Mouse (Mus musculus): ENCODE results near the gene Clip3. TPM values are rescaled to one million over a fixed set of nuclear protein-coding genes. Genes with fewer than 3 reads are reported as not detected.

Clip3 gene
- polyA plus RNA-seq, 1 experiment from 2014 or later, result 0.90 TPM

GRCm38 (mm10) chr7:30320946-30321345 lies 29.4 kb downstream of the Clip3 start:
- WGBS (ENCODE audit: insufficient replicate concordance), result 62% methylated on average over 2 of the region's 2 CpGs
- Histone ChIP-seq H3K4me1 (ENCODE audit: control insufficient read depth, low read depth, low read length) (peaks cover 19% of the 10 kb centered on the region), H3K4me3 (ENCODE audit: low read depth, low read length) (peak overlapping the region; percentile 74; the same call in 1 of the 2 replicates), H3K9ac (ENCODE audit: low read depth, low read length) (no peak overlapping the region; the same call in 1 of the 2 replicates), H3K36me3 (ENCODE audit: control insufficient read depth, insufficient read depth) (no peaks in the 10 kb centered on the region), H3K27me3 (ENCODE audit: control insufficient read depth, insufficient read depth, low read depth, low read length) (no peaks in the 10 kb centered on the region), H3K9me3 (replicated peaks; ENCODE audit: control insufficient read depth, low read length) (no peaks in the 10 kb centered on the region), H3K27ac (ENCODE audit: low read length) (peak overlapping the region; percentile 71; the same call in 1 of the 2 replicates), H3K4me2 (ENCODE audit: low read depth, low read length) (peak overlapping the region; percentile 78)
- ATAC-seq (ENCODE audit: low read depth), result no peak

GRCm38 (mm10) chr7:30321539-30322284 lies 30.2 kb downstream of the Clip3 start, which contains the start of gene E130208F15Rik:
E130208F15Rik (plus strand) TSS chr7:30321740.
- Histone ChIP-seq H3K9ac (ENCODE audit: low read depth, low read length) (peak within 1 kb of the TSS; percentile 76), H3K4me3 (ENCODE audit: low read depth, low read length) (peak within 1 kb of the TSS; percentile 74), H3K27me3 (ENCODE audit: control insufficient read depth, insufficient read depth, low read depth, low read length) (no peaks in the 10 kb centered on the region), H3K36me3 (ENCODE audit: control insufficient read depth, insufficient read depth) (no peaks in the 10 kb centered on the region), H3K9me3 (replicated peaks; ENCODE audit: control insufficient read depth, low read length) (no peaks in the 10 kb centered on the region), H3K27ac (ENCODE audit: low read length) (peak within 1 kb of the TSS; percentile 80), H3K4me1 (ENCODE audit: control insufficient read depth, low read depth, low read length) (peaks cover 19% of the 10 kb centered on the region), H3K4me2 (ENCODE audit: low read depth, low read length) (peak within 1 kb of the TSS; percentile 78)
- ATAC-seq (ENCODE audit: low read depth), result peak; percentile 52
- under 1% methylated on average over 63 of the region's 63 CpGs for WGBS (ENCODE audit: insufficient replicate concordance)

- H3K27me3 ChIP-seq (ENCODE audit: control insufficient read depth, insufficient read depth, low read depth, low read length), result no peaks in the 10 kb centered on the region
- H3K4me1 ChIP-seq (ENCODE audit: control insufficient read depth, low read depth, low read length), result peaks cover 19% of the 10 kb centered on the region
- peak; percentile 98 for ATAC-seq (ENCODE audit: low read depth)
- H3K9me3 ChIP-seq (replicated peaks; ENCODE audit: control insufficient read depth, low read length), result no peaks in the 10 kb centered on the region
- H3K4me3 ChIP-seq (ENCODE audit: low read depth, low read length), result peak overlapping the region; percentile 74
- peak overlapping the region; percentile 76 for H3K9ac ChIP-seq (ENCODE audit: low read depth, low read length)
- H3K36me3 ChIP-seq (ENCODE audit: control insufficient read depth, insufficient read depth), result no peaks in the 10 kb centered on the region
- H3K4me2 ChIP-seq (ENCODE audit: low read depth, low read length), result peak overlapping the region; percentile 78
- under 1% methylated on average over 20 of the region's 20 CpGs for WGBS (ENCODE audit: insufficient replicate concordance)
- peak overlapping the region; percentile 80 for H3K27ac ChIP-seq (ENCODE audit: low read length)
Measured at GRCm38 (mm10) chr7:30322285-30322667, 30.7 kb downstream of the Clip3 start.

DNA sequence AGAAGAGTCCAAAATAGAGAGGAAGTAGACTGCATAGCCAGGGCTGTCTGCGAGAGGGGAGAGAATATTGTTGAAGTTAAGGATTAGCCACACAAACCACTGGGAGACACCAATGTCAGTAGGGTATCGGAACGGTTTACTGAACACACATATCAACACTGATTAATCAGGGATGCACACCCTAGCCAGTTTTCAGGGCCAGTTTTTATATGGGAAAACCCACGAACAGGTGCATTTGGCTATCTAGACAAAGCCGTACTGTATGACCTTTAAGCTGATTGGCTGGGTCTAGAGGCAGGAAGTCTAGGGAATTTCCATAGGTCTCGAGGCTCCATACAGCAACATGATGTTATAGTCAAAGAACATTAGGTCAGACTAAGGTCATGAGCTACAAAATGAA lies 31.3 kb downstream of the Clip3 start:
- Histone ChIP-seq H3K36me3 (ENCODE audit: control insufficient read depth, insufficient read depth) (no peaks in the 10 kb centered on the region), H3K27ac (ENCODE audit: low read length) (peak overlapping the region; percentile 80), H3K4me2 (ENCODE audit: low read depth, low read length) (peak overlapping the region; percentile 78), H3K9me3 (replicated peaks; ENCODE audit: control insufficient read depth, low read length) (no peaks in the 10 kb centered on the region), H3K4me1 (ENCODE audit: control insufficient read depth, low read depth, low read length) (peaks cover 19% of the 10 kb centered on the region), H3K4me3 (ENCODE audit: low read depth, low read length) (peak overlapping the region; percentile 74), H3K9ac (ENCODE audit: low read depth, low read length) (peak overlapping the region; percentile 68), H3K27me3 (ENCODE audit: control insufficient read depth, insufficient read depth, low read depth, low read length) (no peaks in the 10 kb centered on the region)
- WGBS (ENCODE audit: insufficient replicate concordance), result 7% methylated on average over 6 of the region's 6 CpGs
- ATAC-seq (ENCODE audit: low read depth), result no peak

GRCm38 (mm10) chr7:30323795-30324194 lies 32.3 kb downstream of the Clip3 start, which contains the start of gene Sdhaf1:
Sdhaf1 (minus strand) TSS chr7:30323895.
- WGBS (ENCODE audit: insufficient replicate concordance), result 61% methylated on average over 3 of the region's 3 CpGs
- H3K4me3 ChIP-seq (ENCODE audit: low read depth, low read length), result peak within 1 kb of the TSS; percentile 74
- ATAC-seq (ENCODE audit: low read depth), result no peak

DNA sequence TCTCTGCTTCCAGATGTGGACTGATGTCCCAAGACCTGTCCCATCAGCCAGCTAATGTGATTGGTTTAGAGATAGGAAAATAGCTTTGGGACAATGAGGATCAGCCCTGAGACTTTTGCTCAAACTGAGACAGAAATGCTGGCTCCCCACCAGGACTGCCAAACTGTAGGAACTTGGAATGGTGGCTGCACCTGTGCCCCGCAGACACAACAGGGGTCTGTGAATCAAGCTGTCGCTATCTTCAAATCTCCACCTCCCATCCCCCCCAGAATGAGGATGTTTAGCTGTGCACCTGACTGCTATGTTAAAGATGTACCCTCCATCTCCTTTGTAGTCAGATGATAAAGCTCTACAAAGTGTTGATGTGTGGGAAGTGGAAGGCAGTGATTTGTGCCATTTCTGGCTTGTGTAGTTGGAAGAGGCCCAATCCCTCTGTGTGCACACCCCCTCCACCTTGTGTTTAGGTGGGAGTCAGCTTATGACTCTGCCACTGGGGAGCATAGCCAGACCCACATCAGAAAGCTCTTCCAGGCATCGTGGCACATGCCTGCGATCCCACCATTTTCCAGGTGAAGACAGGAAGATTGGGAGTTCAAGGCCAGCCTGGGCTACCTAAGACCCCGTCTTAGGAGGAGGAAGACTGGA lies 32.9 kb downstream of the Clip3 start:
- H3K4me1 ChIP-seq (ENCODE audit: control insufficient read depth, low read depth, low read length), result peaks cover 19% of the 10 kb centered on the region
- H3K27ac ChIP-seq (ENCODE audit: low read length), result no peak overlapping the region
- no peak for ATAC-seq (ENCODE audit: low read depth)
- H3K36me3 ChIP-seq (ENCODE audit: control insufficient read depth, insufficient read depth), result no peaks in the 10 kb centered on the region
- H3K9me3 ChIP-seq (replicated peaks; ENCODE audit: control insufficient read depth, low read length), result no peaks in the 10 kb centered on the region
- no peak overlapping the region for H3K4me2 ChIP-seq (ENCODE audit: low read depth, low read length)
- 63% methylated on average over 5 of the region's 5 CpGs for WGBS (ENCODE audit: insufficient replicate concordance)
- H3K9ac ChIP-seq (ENCODE audit: low read depth, low read length), result no peak overlapping the region
- H3K27me3 ChIP-seq (ENCODE audit: control insufficient read depth, insufficient read depth, low read depth, low read length), result no peaks in the 10 kb centered on the region
- H3K4me3 ChIP-seq (ENCODE audit: low read depth, low read length), result no peak overlapping the region

More at GRCm38 (mm10) chr7:30323795-30324194, 32.3 kb downstream of the Clip3 start, which contains the start of gene Sdhaf1:
- Histone ChIP-seq H3K27ac (ENCODE audit: low read length) (peak within 1 kb of the TSS; percentile 80), H3K27me3 (ENCODE audit: control insufficient read depth, insufficient read depth, low read depth, low read length) (no peaks in the 10 kb centered on the region), H3K9ac (ENCODE audit: low read depth, low read length) (peak within 1 kb of the TSS; percentile 68), H3K9me3 (replicated peaks; ENCODE audit: control insufficient read depth, low read length) (no peaks in the 10 kb centered on the region), H3K4me2 (ENCODE audit: low read depth, low read length) (peak within 1 kb of the TSS; percentile 78), H3K36me3 (ENCODE audit: control insufficient read depth, insufficient read depth) (no peaks in the 10 kb centered on the region), H3K4me1 (ENCODE audit: control insufficient read depth, low read depth, low read length) (peaks cover 19% of the 10 kb centered on the region)

GRCm38 (mm10) chr7:30325364-30325763 lies 33.8 kb downstream of the Clip3 start:
- H3K4me2 ChIP-seq (ENCODE audit: low read depth, low read length), result no peak overlapping the region
- H3K27ac ChIP-seq (ENCODE audit: low read length), result no peak overlapping the region
- no peak overlapping the region for H3K4me3 ChIP-seq (ENCODE audit: low read depth, low read length)
- peaks cover 18% of the 10 kb centered on the region for H3K4me1 ChIP-seq (ENCODE audit: control insufficient read depth, low read depth, low read length)
- no peaks in the 10 kb centered on the region for H3K36me3 ChIP-seq (ENCODE audit: control insufficient read depth, insufficient read depth)
- ATAC-seq (ENCODE audit: low read depth), result no peak
- no peaks in the 10 kb centered on the region for H3K9me3 ChIP-seq (replicated peaks; ENCODE audit: control insufficient read depth, low read length)
- no peak overlapping the region for H3K9ac ChIP-seq (ENCODE audit: low read depth, low read length)
- 38% methylated on average over 2 of the region's 2 CpGs for WGBS (ENCODE audit: insufficient replicate concordance)
- no peaks in the 10 kb centered on the region for H3K27me3 ChIP-seq (ENCODE audit: control insufficient read depth, insufficient read depth, low read depth, low read length)

DNA sequence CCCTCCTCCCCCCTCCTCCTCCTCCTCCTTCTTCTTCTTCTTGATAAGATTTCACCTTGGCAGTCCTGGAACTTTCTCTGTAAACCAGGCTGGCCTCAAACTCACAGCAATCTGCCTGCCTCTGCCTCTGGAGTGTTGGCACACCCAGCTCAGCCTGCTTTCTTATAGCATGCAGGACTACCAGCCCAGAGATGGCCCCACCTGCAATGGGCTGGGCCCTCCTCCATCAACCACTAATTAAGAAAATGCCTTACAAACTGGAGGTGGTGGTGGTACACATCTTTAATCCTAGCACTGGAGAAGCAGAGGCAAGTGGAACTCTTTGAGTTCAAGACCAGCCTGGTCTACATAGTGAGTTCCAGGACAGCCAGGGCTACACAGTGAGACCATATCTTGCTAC lies 34.9 kb downstream of the Clip3 start:
- Histone ChIP-seq H3K4me2 (ENCODE audit: low read depth, low read length) (no peak overlapping the region), H3K9ac (ENCODE audit: low read depth, low read length) (no peak overlapping the region), H3K27me3 (ENCODE audit: control insufficient read depth, insufficient read depth, low read depth, low read length) (no peaks in the 10 kb centered on the region), H3K4me1 (ENCODE audit: control insufficient read depth, low read depth, low read length) (peaks cover 8% of the 10 kb centered on the region), H3K27ac (ENCODE audit: low read length) (no peak overlapping the region), H3K9me3 (replicated peaks; ENCODE audit: control insufficient read depth, low read length) (no peaks in the 10 kb centered on the region), H3K4me3 (ENCODE audit: low read depth, low read length) (no peak overlapping the region), H3K36me3 (ENCODE audit: control insufficient read depth, insufficient read depth) (no peaks in the 10 kb centered on the region)
- ATAC-seq (ENCODE audit: low read depth), result no peak

DNA sequence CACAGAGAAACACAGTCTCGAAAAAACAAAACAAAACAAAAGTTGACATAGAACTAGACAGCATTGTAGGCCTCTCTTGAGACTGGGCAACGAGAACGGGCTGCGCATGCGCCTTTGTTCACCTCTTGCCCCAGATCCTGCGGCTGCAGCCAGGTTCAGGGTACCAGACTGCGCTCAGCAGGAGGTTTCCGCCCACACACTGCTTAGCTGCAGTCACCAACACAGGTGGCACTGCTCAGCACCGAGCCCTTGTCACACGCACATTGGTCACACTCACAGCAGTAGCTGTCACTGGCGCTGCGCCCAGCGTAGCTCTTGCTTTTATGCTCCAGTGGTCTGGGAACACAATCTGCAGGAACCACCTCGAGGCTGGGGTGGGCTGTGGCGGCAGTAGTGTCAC lies 35.6 kb downstream of the Clip3 start:
- no peak for ATAC-seq (ENCODE audit: low read depth)
- 59% methylated on average over 15 of the region's 15 CpGs for WGBS (ENCODE audit: insufficient replicate concordance)

More for the DNA sequence above, 35.6 kb downstream of the Clip3 start:
- Histone ChIP-seq H3K4me3 (ENCODE audit: low read depth, low read length) (no peak overlapping the region), H3K4me1 (ENCODE audit: control insufficient read depth, low read depth, low read length) (peaks cover 7% of the 10 kb centered on the region), H3K36me3 (ENCODE audit: control insufficient read depth, insufficient read depth) (no peaks in the 10 kb centered on the region), H3K9ac (ENCODE audit: low read depth, low read length) (no peak overlapping the region), H3K9me3 (replicated peaks; ENCODE audit: control insufficient read depth, low read length) (no peaks in the 10 kb centered on the region), H3K27me3 (ENCODE audit: control insufficient read depth, insufficient read depth, low read depth, low read length) (no peaks in the 10 kb centered on the region), H3K4me2 (ENCODE audit: low read depth, low read length) (no peak overlapping the region), H3K27ac (ENCODE audit: low read length) (no peak overlapping the region)

All from liver, embryonic 16.5 days (tissue).